Mouse (Mus musculus): Measurements from ENCODE around the gene Chga. TPM values are rescaled to one million over a fixed set of nuclear protein-coding genes. Genes with fewer than 3 reads are reported as not detected.

Chga gene
- polyA plus RNA-seq, 1 experiment from 2014 or later: 96.0 TPM

DNA sequence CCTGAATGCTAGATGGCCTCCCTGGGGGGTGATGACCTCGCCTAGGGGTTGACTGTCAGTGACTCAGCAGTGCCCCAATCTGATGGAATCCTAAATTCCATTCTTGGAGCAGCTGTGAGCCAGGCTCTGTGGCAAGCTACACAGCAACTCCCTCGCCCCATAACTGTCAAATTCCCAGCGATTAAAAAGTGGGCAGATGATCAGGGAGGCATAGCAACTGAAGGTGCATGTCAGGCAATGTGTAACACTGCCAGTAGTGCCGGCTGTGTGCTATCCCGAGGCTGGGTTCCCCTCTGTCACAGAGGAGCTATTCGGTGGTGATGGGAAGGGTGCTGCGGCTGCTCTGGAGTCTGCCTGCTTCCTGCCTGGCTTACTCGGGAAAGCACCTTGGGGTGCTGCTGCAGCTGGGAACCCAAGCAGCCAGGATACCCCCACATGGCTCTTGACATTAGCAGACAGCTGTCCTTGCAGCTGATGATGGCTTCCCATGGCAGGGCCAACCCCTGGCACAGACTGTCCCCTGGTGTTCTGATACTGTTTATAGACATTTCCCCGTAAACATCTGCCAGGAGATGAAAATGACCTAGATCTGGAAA, 31.6 kb downstream of the Chga start:
- WGBS: 84% methylated on average over 9 of the region's 9 CpGs

DNA sequence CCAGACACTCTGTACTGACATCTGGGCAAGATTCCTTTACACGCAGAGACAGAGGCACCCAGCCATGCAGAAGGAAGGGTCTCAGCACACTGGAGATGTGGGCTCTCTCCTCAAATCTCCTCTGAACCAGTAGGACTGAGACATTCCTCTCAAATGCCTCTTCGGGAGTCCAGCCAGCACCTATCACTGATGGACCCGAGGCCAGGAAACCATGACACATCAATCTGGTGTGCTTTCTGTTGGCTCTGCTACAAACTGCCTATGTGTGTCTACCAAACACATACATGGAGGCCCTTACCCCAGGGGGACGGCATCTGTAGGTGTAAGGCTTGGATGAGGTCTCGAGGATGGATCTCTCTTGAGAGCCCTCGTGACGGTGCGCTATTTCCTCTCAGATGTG, 32.3 kb downstream of the Chga start:
- H3K4me2 ChIP-seq: no peak overlapping the region
- no peaks in the 10 kb centered on the region for H3K9me3 ChIP-seq
- H3K9ac ChIP-seq: no peak overlapping the region
- H3K27ac ChIP-seq: no peak overlapping the region
- peaks cover 23% of the 10 kb centered on the region for H3K36me3 ChIP-seq
- 0 out of 2 replicates have a peak, but pooled peaks cover 6% of the 10 kb centered on the region for H3K4me1 ChIP-seq (replicated peaks)
- ATAC-seq (ENCODE audit: low FRiP score): no peak
- WGBS: 93% methylated on average over 8 of the region's 8 CpGs
- H3K4me3 ChIP-seq: no peak overlapping the region
- no peaks in the 10 kb centered on the region for H3K27me3 ChIP-seq

More for the DNA sequence above, 31.6 kb downstream of the Chga start:
- 0 out of 2 replicates have a peak, but pooled peaks cover 6% of the 10 kb centered on the region for H3K4me1 ChIP-seq (replicated peaks)
- no peak overlapping the region for H3K4me2 ChIP-seq
- no peak for ATAC-seq (ENCODE audit: low FRiP score)
- H3K9ac ChIP-seq: no peak overlapping the region
- no peak overlapping the region for H3K27ac ChIP-seq
- no peaks in the 10 kb centered on the region for H3K9me3 ChIP-seq
- H3K27me3 ChIP-seq: no peaks in the 10 kb centered on the region
- peaks cover 23% of the 10 kb centered on the region for H3K36me3 ChIP-seq
- H3K4me3 ChIP-seq: no peak overlapping the region

- Histone ChIP-seq H3K4me2 (no peak overlapping the region), H3K4me3 (no peak overlapping the region), H3K36me3 (peaks cover 13% of the 10 kb centered on the region), H3K27me3 (no peaks in the 10 kb centered on the region), H3K4me1 (replicated peaks) (peaks cover 23% of the 10 kb centered on the region), H3K9ac (no peak overlapping the region), H3K9me3 (no peaks in the 10 kb centered on the region), H3K27ac (no peak overlapping the region)
- WGBS: 91% methylated on average over 17 of the region's 17 CpGs
- no peak for ATAC-seq (ENCODE audit: low FRiP score)
Measured at GRCm38 (mm10) chr12:102590711-102591360, 36.1 kb downstream of the Chga start.

- Histone ChIP-seq H3K4me1 (replicated peaks) (peaks cover 23% of the 10 kb centered on the region), H3K36me3 (no peaks in the 10 kb centered on the region), H3K27ac (peak overlapping the region; percentile 62; the same call in 1 of the 2 replicates), H3K9ac (no peak overlapping the region), H3K4me3 (no peak overlapping the region), H3K27me3 (no peaks in the 10 kb centered on the region), H3K9me3 (no peaks in the 10 kb centered on the region), H3K4me2 (no peak overlapping the region)
- ATAC-seq (ENCODE audit: low FRiP score): peak; percentile 55
- WGBS: 56% methylated on average over 9 of the region's 9 CpGs
Measured at GRCm38 (mm10) chr12:102593699-102594098, 38.9 kb downstream of the Chga start.

- no peaks in the 10 kb centered on the region for H3K27me3 ChIP-seq
- ATAC-seq (ENCODE audit: low FRiP score): no peak
- H3K9ac ChIP-seq: 0 out of 2 replicates have a peak overlapping the region, but pooled peaks have one; percentile 19
- no peaks in the 10 kb centered on the region for H3K36me3 ChIP-seq
- no peak overlapping the region for H3K4me3 ChIP-seq
- no peak overlapping the region for H3K27ac ChIP-seq
- peaks cover 29% of the 10 kb centered on the region for H3K4me1 ChIP-seq (replicated peaks)
- H3K9me3 ChIP-seq: no peaks in the 10 kb centered on the region
- H3K4me2 ChIP-seq: no peak overlapping the region
- 69% methylated on average over 9 of the region's 9 CpGs for WGBS
Measured at GRCm38 (mm10) chr12:102594627-102595026, 39.9 kb downstream of the Chga start.

GRCm38 (mm10) chr12:102596410-102596809, 41.6 kb downstream of the Chga start:
- Histone ChIP-seq H3K27me3 (no peaks in the 10 kb centered on the region), H3K9me3 (no peaks in the 10 kb centered on the region), H3K9ac (no peak overlapping the region), H3K4me2 (no peak overlapping the region), H3K36me3 (no peaks in the 10 kb centered on the region), H3K27ac (no peak overlapping the region), H3K4me1 (replicated peaks) (peaks cover 46% of the 10 kb centered on the region), H3K4me3 (no peak overlapping the region)
- ATAC-seq (ENCODE audit: low FRiP score): no peak
- WGBS: 75% methylated on average over 7 of the region's 7 CpGs

DNA sequence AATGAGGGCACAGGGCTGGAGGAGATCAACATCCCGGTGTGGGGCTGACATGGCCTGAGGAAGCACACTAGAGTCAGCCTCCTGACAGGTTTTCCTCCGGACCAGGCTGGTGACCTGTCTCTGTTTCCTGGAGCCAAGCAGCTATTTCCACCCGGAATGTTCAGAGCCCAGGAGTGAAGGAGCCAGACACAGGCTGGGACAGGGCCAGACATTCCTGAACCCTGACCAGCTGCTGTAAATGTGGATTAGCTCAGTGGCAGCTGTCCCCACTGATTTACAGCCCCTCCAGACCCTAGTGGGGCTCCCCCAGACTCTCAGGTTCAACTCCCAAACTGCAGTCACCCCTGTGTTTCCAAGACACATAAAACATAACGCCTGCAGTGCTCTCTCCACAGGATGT, 42.7 kb downstream of the Chga start:
- 82% methylated on average over 4 of the region's 4 CpGs for WGBS
- H3K36me3 ChIP-seq: no peaks in the 10 kb centered on the region
- no peak overlapping the region for H3K4me2 ChIP-seq
- H3K9me3 ChIP-seq: no peaks in the 10 kb centered on the region
- no peaks in the 10 kb centered on the region for H3K27me3 ChIP-seq
- ATAC-seq (ENCODE audit: low FRiP score): no peak
- H3K4me1 ChIP-seq (replicated peaks): peaks cover 57% of the 10 kb centered on the region
- no peak overlapping the region for H3K4me3 ChIP-seq
- H3K27ac ChIP-seq: no peak overlapping the region
- H3K9ac ChIP-seq: no peak overlapping the region

GRCm38 (mm10) chr12:102598535-102598934, 43.8 kb downstream of the Chga start:
- H3K9me3 ChIP-seq: no peaks in the 10 kb centered on the region
- no peaks in the 10 kb centered on the region for H3K27me3 ChIP-seq
- no peak overlapping the region for H3K9ac ChIP-seq
- H3K4me2 ChIP-seq: no peak overlapping the region
- H3K4me1 ChIP-seq (replicated peaks): peaks cover 52% of the 10 kb centered on the region
- ATAC-seq (ENCODE audit: low FRiP score): no peak
- no peak overlapping the region for H3K4me3 ChIP-seq
- no peaks in the 10 kb centered on the region for H3K36me3 ChIP-seq
- 97% methylated on average over 3 of the region's 3 CpGs for WGBS
- no peak overlapping the region for H3K27ac ChIP-seq

DNA sequence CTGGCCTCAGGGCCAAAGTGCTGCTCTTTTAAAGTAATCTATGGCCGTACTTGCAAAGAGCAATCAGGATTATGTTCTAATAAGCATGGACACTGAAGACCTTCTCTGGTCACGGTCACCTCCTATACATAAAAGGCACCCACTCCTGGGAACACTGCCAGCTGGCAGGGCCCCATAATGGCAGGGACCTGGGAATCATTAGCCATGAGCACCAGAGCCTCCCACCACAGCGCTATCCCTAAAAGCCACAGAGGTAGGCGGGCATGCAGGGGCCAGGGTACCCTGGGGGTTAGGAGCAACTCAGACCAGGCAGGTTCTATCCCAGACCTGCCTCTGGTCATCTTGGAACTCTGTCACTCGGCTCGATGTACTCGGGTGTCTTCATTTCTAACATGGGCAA, 45.0 kb downstream of the Chga start:
- no peaks in the 10 kb centered on the region for H3K9me3 ChIP-seq
- no peaks in the 10 kb centered on the region for H3K27me3 ChIP-seq
- 61% methylated on average over 7 of the region's 7 CpGs for WGBS
- H3K4me1 ChIP-seq (replicated peaks): peaks cover 40% of the 10 kb centered on the region
- H3K27ac ChIP-seq: no peak overlapping the region; the same call in 1 of the 2 replicates
- H3K4me3 ChIP-seq: no peak overlapping the region
- H3K4me2 ChIP-seq: no peak overlapping the region
- H3K9ac ChIP-seq: no peak overlapping the region; the same call in 1 of the 2 replicates
- no peak for ATAC-seq (ENCODE audit: low FRiP score)
- H3K36me3 ChIP-seq: peaks cover 7% of the 10 kb centered on the region; the same call in 1 of the 2 replicates

DNA sequence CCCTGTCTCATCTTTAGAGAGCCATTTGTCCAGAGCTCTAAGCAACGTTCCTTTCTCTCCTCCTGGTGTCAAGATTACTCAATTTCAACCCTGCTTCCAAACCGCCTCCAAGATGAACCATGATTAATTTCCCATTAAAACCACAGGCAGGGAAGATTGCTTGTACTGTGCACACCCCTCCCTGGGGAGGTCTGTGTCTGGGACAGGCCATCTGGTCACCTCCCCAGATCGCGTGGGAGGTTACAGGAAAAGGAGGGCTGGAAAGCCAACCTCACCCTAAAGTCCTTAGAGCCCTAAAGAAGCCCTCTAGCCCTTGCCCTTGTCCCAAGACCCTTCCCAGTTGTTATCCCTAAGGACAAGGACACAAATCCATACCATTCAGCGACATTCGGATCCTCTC, 45.6 kb downstream of the Chga start:
- Histone ChIP-seq H3K27me3 (no peaks in the 10 kb centered on the region), H3K4me2 (no peak overlapping the region), H3K4me1 (replicated peaks) (peaks cover 36% of the 10 kb centered on the region), H3K4me3 (no peak overlapping the region), H3K27ac (peak overlapping the region; percentile 4; the same call in 1 of the 2 replicates), H3K36me3 (peaks cover 9% of the 10 kb centered on the region; the same call in 1 of the 2 replicates), H3K9me3 (no peaks in the 10 kb centered on the region), H3K9ac (no peak overlapping the region)
- ATAC-seq (ENCODE audit: low FRiP score): no peak
- WGBS: 51% methylated on average over 6 of the region's 6 CpGs

DNA sequence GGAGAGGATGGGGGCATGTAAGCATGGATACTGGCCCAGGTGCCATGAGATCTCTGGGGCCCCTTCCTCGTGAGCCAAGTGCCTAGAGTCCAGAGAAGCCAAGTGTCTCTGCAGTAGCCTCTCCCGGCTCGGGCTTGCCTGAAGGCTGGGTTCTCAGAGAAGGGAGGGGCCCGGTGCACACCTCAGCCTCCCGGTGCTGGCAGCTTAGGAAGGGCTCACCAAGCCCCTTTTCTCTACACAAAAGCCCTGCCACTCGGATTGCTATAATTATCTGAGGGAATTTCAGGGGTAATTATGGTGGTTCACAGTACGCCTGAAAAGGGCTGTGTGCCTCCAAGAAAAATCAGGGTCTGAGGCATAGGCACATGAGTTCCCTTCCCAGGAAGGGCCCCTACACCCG, 47.1 kb downstream of the Chga start:
- no peak overlapping the region for H3K4me3 ChIP-seq
- H3K27me3 ChIP-seq: no peaks in the 10 kb centered on the region
- ATAC-seq (ENCODE audit: low FRiP score): no peak
- no peaks in the 10 kb centered on the region for H3K9me3 ChIP-seq
- no peak overlapping the region for H3K4me2 ChIP-seq
- H3K4me1 ChIP-seq (replicated peaks): peaks cover 36% of the 10 kb centered on the region
- peaks cover 9% of the 10 kb centered on the region; the same call in 1 of the 2 replicates for H3K36me3 ChIP-seq
- 48% methylated on average over 8 of the region's 8 CpGs for WGBS
- peak overlapping the region; percentile 55 for H3K9ac ChIP-seq
- peak overlapping the region; percentile 41 for H3K27ac ChIP-seq

GRCm38 (mm10) chr12:102602255-102603041, 47.7 kb downstream of the Chga start:
- 85% methylated on average over 9 of the region's 9 CpGs for WGBS
- Histone ChIP-seq H3K27ac (peak overlapping the region; percentile 41; the same call in 1 of the 2 replicates), H3K4me1 (replicated peaks) (peaks cover 36% of the 10 kb centered on the region), H3K9ac (peak overlapping the region; percentile 55), H3K4me2 (no peak overlapping the region), H3K9me3 (no peaks in the 10 kb centered on the region), H3K27me3 (no peaks in the 10 kb centered on the region), H3K4me3 (no peak overlapping the region), H3K36me3 (peaks cover 9% of the 10 kb centered on the region; the same call in 1 of the 2 replicates)
- no peak for ATAC-seq (ENCODE audit: low FRiP score)
